Mouse (Mus musculus) gastrocnemius, adult 8-10 months (tissue): ENCODE measurements around the gene Irgq. TPM values are rescaled to one million over a fixed set of nuclear protein-coding genes. Genes with fewer than 3 reads are reported as not detected.

Source experiments
- total RNA-seq, 4 experiments: library from RNA; stranded (reverse); gene quantifications; 2 replicates each; pipeline ENCODE4 v1.2.4; 2022

Irgq gene
- total RNA-seq, 4 experiments from 2014 or later = 10.9 to 15.8 (median 12.7) TPM

Other genes starting within 250 kb of the Irgq start
- 1 to 10 TPM; 2.8 to 4.9 (median 3.3) TPM for gene Zfp61, start 229.5 kb upstream of the Irgq start, total RNA-seq
- gene Zfp94, start 214.0 kb upstream of the Irgq start, total RNA-seq = 1 to 10 TPM; 1.7 to 3.1 (median 2.9) TPM
- not detected for gene Tescl, start 196.8 kb upstream of the Irgq start, total RNA-seq
- gene Lypd5, start 181.5 kb upstream of the Irgq start, total RNA-seq = not detected
- under 1 TPM; 0.17 to 0.74 (median 0.24) TPM for gene Kcnn4, start 160.4 kb upstream of the Irgq start, total RNA-seq
- 10 to 100 TPM in 2 of 4 experiments, 1 to 10 TPM in 2; 8.8 to 10.4 (median 9.9) TPM for gene Smg9, start 131.1 kb upstream of the Irgq start, total RNA-seq
- not detected for gene Irgc1, start 78.4 kb upstream of the Irgq start, total RNA-seq
- gene Plaur, start 68.2 kb upstream of the Irgq start, total RNA-seq = under 1 TPM; 0.41 to 0.92 (median 0.63) TPM
- 1 to 10 TPM in 3 of 4 experiments, under 1 TPM in 1; 0.87 to 3.6 (median 1.8) TPM for gene Cadm4, start 48.7 kb upstream of the Irgq start, total RNA-seq
- 1 to 10 TPM; 2.5 to 5.2 (median 4.0) TPM for gene Zfp428, start 23.7 kb upstream of the Irgq start, total RNA-seq
- gene AC161166.1, start 18.2 kb upstream of the Irgq start, total RNA-seq = not detected
- gene Pinlyp, start 15.4 kb downstream of the Irgq start, total RNA-seq = not detected
- gene Xrcc1, start 15.6 kb downstream of the Irgq start, total RNA-seq = 10 to 100 TPM; 16.1 to 22.1 (median 17.3) TPM
- 10 to 100 TPM; 23.1 to 30.0 (median 24.6) TPM for gene Ethe1, start 56.9 kb downstream of the Irgq start, total RNA-seq
- under 1 TPM in 1 of 4 experiments, not detected in 3; 0.10 TPM for gene Zfp575, start 57.0 kb downstream of the Irgq start, total RNA-seq
- under 1 TPM; 0.27 to 0.75 (median 0.61) TPM for gene Phldb3, start 80.1 kb downstream of the Irgq start, total RNA-seq
- not detected for gene Lypd3, start 105.9 kb downstream of the Irgq start, total RNA-seq
- gene Tex101, start 146.0 kb downstream of the Irgq start, total RNA-seq = not detected
- not detected for gene BC049730, start 178.6 kb downstream of the Irgq start, total RNA-seq
- not detected for gene Gm4763, start 196.2 kb downstream of the Irgq start, total RNA-seq
- gene Cd177, start 229.6 kb downstream of the Irgq start, total RNA-seq = not detected
- not detected for gene Ceacam10, start 246.5 kb downstream of the Irgq start, total RNA-seq